Mouse (Mus musculus) small intestine, adult 2 months (tissue): Measurements from ENCODE around the gene Dpp6. TPM values are rescaled to one million over a fixed set of nuclear protein-coding genes. Genes with fewer than 3 reads are reported as not detected.

Experiments used
- H3K27ac ChIP-seq: fragments of 200-500 bp; 2 replicates; pipeline ENCODE4 v1.5.1; 2012; ENCODE audit warnings: low read depth, low read length, control low read depth, inconsistent platforms; ENCODE audit not compliant: insufficient read depth
- H3K27me3 ChIP-seq: fragments of 200-500 bp; 2 replicates; pipeline ENCODE4 v1.6.1; 2012; ENCODE audit warnings: mild to moderate bottlenecking, moderate library complexity, low read length, inconsistent platforms; ENCODE audit not compliant: control insufficient read depth, insufficient read depth
- H3K36me3 ChIP-seq: fragments of 200-500 bp; 2 replicates; pipeline ENCODE4 v1.6.1; 2012; ENCODE audit warnings: mild to moderate bottlenecking, low read length, control low read depth, inconsistent platforms; ENCODE audit not compliant: control insufficient read depth, insufficient read depth
- H3K4me1 ChIP-seq: fragments of 200-500 bp; 2 replicates; pipeline ENCODE4 v1.6.1; 2012; ENCODE audit warnings: low read length, inconsistent platforms, mixed read lengths; ENCODE audit not compliant: control insufficient read depth, insufficient read depth, insufficient read length
- H3K4me3 ChIP-seq: fragments of 200-500 bp; 2 replicates; pipeline ENCODE4 v1.5.1; 2012; ENCODE audit warnings: low read depth, mild to moderate bottlenecking, control low read depth, inconsistent platforms, low read length, moderate library complexity
- CTCF ChIP-seq: fragments of 200-500 bp; IDR thresholded peaks from 2 replicates; pipeline ENCODE4 v1.5.1; 2012; ENCODE audit warnings: low read depth, mild to moderate bottlenecking, control low read depth, inconsistent platforms, low read length, moderate library complexity, mixed read lengths; ENCODE audit not compliant: insufficient replicate concordance, insufficient read length; ENCODE audit errors: extremely low read depth
- POLR2A ChIP-seq: fragments of 200-500 bp; IDR thresholded peaks from 2 replicates; pipeline ENCODE4 v1.6.1; 2012; ENCODE audit warnings: low read depth, mild to moderate bottlenecking, control low read depth, inconsistent platforms, low read length, moderate library complexity
- WGBS: fragments of 180-500 bp; shearing (Covaris S2); methylation state at CpG from one replicate; pipeline ENCODE4 v1.1.7; 2018; 5-methylcytosine and 5-hydroxymethylcytosine counted together
- polyA plus RNA-seq: library from polyadenylated mRNA; depleted of rRNA; stranded (reverse); fragments of >200 nt; gene quantifications from 2 replicates; pipeline ENCODE4 v1.2.3, GENCODE M21; 2012; rRNA removed

Gene Dpp6
- polyA plus RNA-seq, result 0.22 and 0.41 TPM in 2 replicates

GRCm38 (mm10) chr5:26816975-26817941 is at the start of gene Dpp6:
Gene Dpp6, plus strand, starts transcription at chr5:26817203.
- Histone ChIP-seq H3K4me3 (no peak within 1 kb of the TSS), H3K27me3 (no peaks in the 10 kb centered on the region), H3K36me3 (no peaks in the 10 kb centered on the region), H3K4me1 (no peaks in the 10 kb centered on the region), H3K27ac (no peak within 1 kb of the TSS)
- WGBS, result 9% methylated on average over 48 of the region's 48 CpGs
- TF ChIP-seq POLR2A (no peak), CTCF (no peak)

GRCm38 (mm10) chr5:26783955-26784354 is 33.0 kb upstream of the Dpp6 start:
- Histone ChIP-seq H3K27ac (no peak overlapping the region), H3K36me3 (no peaks in the 10 kb centered on the region), H3K4me3 (no peak overlapping the region), H3K4me1 (no peaks in the 10 kb centered on the region), H3K27me3 (no peaks in the 10 kb centered on the region)
- TF ChIP-seq CTCF (no peak), POLR2A (no peak)
- WGBS, result 68% methylated on average over 3 of the region's 3 CpGs

GRCm38 (mm10) chr5:26795524-26795923 is 21.5 kb upstream of the Dpp6 start:
- Histone ChIP-seq H3K4me1 (no peaks in the 10 kb centered on the region), H3K36me3 (no peaks in the 10 kb centered on the region), H3K27ac (no peak overlapping the region), H3K4me3 (no peak overlapping the region), H3K27me3 (no peaks in the 10 kb centered on the region)
- TF ChIP-seq POLR2A (no peak), CTCF (no peak)
- 90% methylated on average over 2 of the region's 2 CpGs for WGBS

GRCm38 (mm10) chr5:26835972-26836371 is 19.0 kb downstream of the Dpp6 start:
- no peaks in the 10 kb centered on the region for H3K27me3 ChIP-seq
- H3K4me3 ChIP-seq, result no peak overlapping the region
- WGBS, result 84% methylated on average over 1 of the region's 1 CpGs
- no peaks in the 10 kb centered on the region for H3K36me3 ChIP-seq
- no peaks in the 10 kb centered on the region for H3K4me1 ChIP-seq
- no peak overlapping the region for H3K27ac ChIP-seq
- no peak for TF ChIP-seq CTCF
- TF ChIP-seq POLR2A, result no peak

GRCm38 (mm10) chr5:26841151-26841550 is 24.1 kb downstream of the Dpp6 start:
- no peak overlapping the region for H3K27ac ChIP-seq
- no peaks in the 10 kb centered on the region for H3K4me1 ChIP-seq
- no peaks in the 10 kb centered on the region for H3K36me3 ChIP-seq
- 31% methylated on average over 4 of the region's 4 CpGs for WGBS
- no peak overlapping the region for H3K4me3 ChIP-seq
- no peaks in the 10 kb centered on the region for H3K27me3 ChIP-seq
- no peak for TF ChIP-seq POLR2A
- TF ChIP-seq CTCF, result no peak

- no peak overlapping the region for H3K27ac ChIP-seq
- H3K27me3 ChIP-seq, result no peaks in the 10 kb centered on the region
- no peaks in the 10 kb centered on the region for H3K36me3 ChIP-seq
- 76% methylated on average over 4 of the region's 4 CpGs for WGBS
- TF ChIP-seq CTCF (no peak), POLR2A (no peak)
- no peaks in the 10 kb centered on the region for H3K4me1 ChIP-seq
- no peak overlapping the region for H3K4me3 ChIP-seq
Measured at GRCm38 (mm10) chr5:26854746-26855145, 37.7 kb downstream of the Dpp6 start.

GRCm38 (mm10) chr5:26875449-26875848 is 58.4 kb downstream of the Dpp6 start:
- Histone ChIP-seq H3K27ac (no peak overlapping the region), H3K27me3 (no peaks in the 10 kb centered on the region), H3K4me3 (no peak overlapping the region), H3K4me1 (no peaks in the 10 kb centered on the region), H3K36me3 (no peaks in the 10 kb centered on the region)
- no peak for TF ChIP-seq POLR2A
- TF ChIP-seq CTCF, result no peak
